7 mouse cellular contexts compared by ENCODE assay signal in the genomic region with DNA sequence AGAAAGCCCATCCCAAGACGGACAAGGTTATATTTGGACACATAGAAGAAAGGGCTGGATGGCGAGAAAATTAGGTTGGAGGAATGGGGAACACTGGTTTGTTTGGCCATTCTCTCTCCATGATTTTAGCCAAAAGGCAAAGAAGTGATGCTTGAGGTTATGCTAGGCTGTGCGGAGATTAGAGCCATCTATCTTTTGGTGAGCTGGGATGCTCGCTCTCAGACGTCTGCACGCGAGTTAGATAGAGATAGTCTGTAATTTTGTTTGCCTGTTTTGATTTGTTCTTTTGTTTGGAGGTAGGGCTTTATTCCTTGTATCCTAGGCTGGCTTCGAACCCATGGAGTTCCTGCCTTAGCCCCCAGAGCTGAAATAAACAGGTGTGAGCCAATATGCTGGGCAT. TPM values are rescaled to one million over a fixed set of nuclear protein-coding genes. Genes with fewer than 3 reads are reported as not detected.
DNase-seq lines count a peak whose midpoint lies in the region; ATAC-seq and TF ChIP-seq lines count a peak whose summit lies in the region.

No protein-coding gene starts in this region.

- H3K4me3 ChIP-seq in lung, postnatal 0 days (ENCODE audit: low read depth, low read length) = peak overlapping the region; percentile 79
- peak overlapping the region; percentile 80 for H3K4me3 ChIP-seq in forebrain, embryonic 12.5 days (replicated peaks)
- H3K4me3 ChIP-seq in limb, embryonic 12.5 days (replicated peaks) = peak overlapping the region; percentile 77
- H3K4me3 ChIP-seq in small intestine, adult 2 months (ENCODE audit: low read depth, low read length) = peak overlapping the region; percentile 77

- no peak for TF ChIP-seq POLR2A in small intestine, adult 2 months (IDR thresholded peaks at IDR 0.05; ENCODE audit: low read depth, low read length)

- DNase-seq in lung, postnatal 0 days (ENCODE audit: low spot score) = no peak
- DNase-seq in lung, postnatal 4 days = no peak
- DNase-seq in layer of hippocampus, postnatal 25 days (ENCODE audit: extremely low spot score in 1 of 2, low spot score in 1 of 2) = no peak
- DNase-seq in cerebellum, postnatal 25 days = no peak

- peaks cover 14% of the 10 kb centered on the region; the same call in 1 of the 2 replicates for H3K36me3 ChIP-seq in lung, postnatal 0 days (ENCODE audit: insufficient read depth, low read length)
- H3K36me3 ChIP-seq in forebrain, embryonic 12.5 days (replicated peaks) = peaks cover 44% of the 10 kb centered on the region
- peaks cover 47% of the 10 kb centered on the region for H3K36me3 ChIP-seq in limb, embryonic 12.5 days
- peaks cover 25% of the 10 kb centered on the region for H3K36me3 ChIP-seq in small intestine, adult 2 months (ENCODE audit: control insufficient read depth, insufficient read depth, low read length)

- H3K9me3 ChIP-seq in lung, postnatal 0 days (ENCODE audit: low read length) = no peaks in the 10 kb centered on the region
- no peaks in the 10 kb centered on the region for H3K9me3 ChIP-seq in forebrain, embryonic 12.5 days
- H3K9me3 ChIP-seq in limb, embryonic 12.5 days = no peaks in the 10 kb centered on the region

- H3K27me3 ChIP-seq in lung, postnatal 0 days (replicated peaks; ENCODE audit: insufficient read depth, low read length) = no peaks in the 10 kb centered on the region
- H3K27me3 ChIP-seq in forebrain, embryonic 12.5 days = no peaks in the 10 kb centered on the region
- H3K27me3 ChIP-seq in limb, embryonic 12.5 days = no peaks in the 10 kb centered on the region
- no peaks in the 10 kb centered on the region for H3K27me3 ChIP-seq in small intestine, adult 2 months (ENCODE audit: control insufficient read depth, insufficient read depth, low read length)

- H3K4me1 ChIP-seq in lung, postnatal 0 days (ENCODE audit: insufficient read depth, low read depth, low read length) = peaks cover 16% of the 10 kb centered on the region
- H3K4me1 ChIP-seq in forebrain, embryonic 12.5 days = peaks cover 52% of the 10 kb centered on the region
- peaks cover 49% of the 10 kb centered on the region for H3K4me1 ChIP-seq in limb, embryonic 12.5 days (replicated peaks)
- peaks cover 6% of the 10 kb centered on the region; the same call in 1 of the 2 replicates for H3K4me1 ChIP-seq in small intestine, adult 2 months (ENCODE audit: control insufficient read depth, insufficient read depth, insufficient read length, low read length)

- no peak for TF ChIP-seq EP300 in lung, postnatal 0 days (IDR thresholded peaks at IDR 0.05)

- no peak for ATAC-seq in lung, postnatal 0 days
- no peak for ATAC-seq in forebrain, embryonic 12.5 days (ENCODE audit: low FRiP score)
- no peak for ATAC-seq in limb, embryonic 12.5 days (ENCODE audit: insufficient number of reproducible peaks, insufficient read depth, low FRiP score, low TSS enrichment, low read depth)

- WGBS in lung, postnatal 0 days = 11% methylated on average over 8 of the region's 8 CpGs
- WGBS in forebrain, embryonic 12.5 days = 12% methylated on average over 8 of the region's 8 CpGs
- WGBS in limb, embryonic 12.5 days = 13% methylated on average over 8 of the region's 8 CpGs
- WGBS in small intestine, adult 2 months = 13% methylated on average over 8 of the region's 8 CpGs

- H3K9ac ChIP-seq in lung, postnatal 0 days (replicated peaks; ENCODE audit: low read depth) = peak overlapping the region; percentile 59
- peak overlapping the region; percentile 88 for H3K9ac ChIP-seq in forebrain, embryonic 12.5 days
- peak overlapping the region; percentile 84 for H3K9ac ChIP-seq in limb, embryonic 12.5 days (replicated peaks)

- TF ChIP-seq CTCF in lung, postnatal 0 days (IDR thresholded peaks at IDR 0.05) = no peak
- no peak for TF ChIP-seq CTCF in small intestine, adult 2 months (IDR thresholded peaks at IDR 0.05; ENCODE audit: extremely low read depth, insufficient read length, insufficient replicate concordance, low read depth, low read length)

- H3K4me2 ChIP-seq in lung, postnatal 0 days (replicated peaks; ENCODE audit: low read depth, low read length) = peak overlapping the region; percentile 94
- H3K4me2 ChIP-seq in forebrain, embryonic 12.5 days = peak overlapping the region; percentile 87
- H3K4me2 ChIP-seq in limb, embryonic 12.5 days = peak overlapping the region; percentile 93

- peak overlapping the region; percentile 91 for H3K27ac ChIP-seq in lung, postnatal 0 days (ENCODE audit: low read length)
- H3K27ac ChIP-seq in forebrain, embryonic 12.5 days = peak overlapping the region; percentile 98
- peak overlapping the region; percentile 97 for H3K27ac ChIP-seq in limb, embryonic 12.5 days
- H3K27ac ChIP-seq in small intestine, adult 2 months (ENCODE audit: insufficient read depth, low read depth, low read length) = peak overlapping the region; percentile 72; the same call in 1 of the 2 replicates

RNA-seq across cellular contexts. Expression of gene Dvl2, which starts 0.8 kb away (rescaled TPM):
- polyA plus RNA-seq in lung, postnatal 0 days (2015; fragmentation: Nextera tagmentation; extraction: Ambion mirVana) = 14.6 and 15.1 TPM in 2 replicates
- polyA plus RNA-seq in forebrain, embryonic 12.5 days (2016; fragmentation: Nextera tagmentation; extraction: Ambion mirVana) = 45.2 and 46.6 TPM in 2 replicates
- 69.4 and 69.5 TPM in 2 replicates for polyA plus RNA-seq in limb, embryonic 12.5 days (2016; fragmentation: Nextera tagmentation; extraction: Ambion mirVana)
- polyA plus RNA-seq in small intestine, adult 2 months (2012; rRNA removed) = 5.2 and 7.4 TPM in 2 replicates
- total RNA-seq in layer of hippocampus, postnatal 25 days (2021) = 10 to 100 TPM; 31.2 to 37.8 TPM

RNA-seq across cellular contexts. Expression of gene Phf23, which starts 5.6 kb away (rescaled TPM):
- 57.5 and 61.3 TPM in 2 replicates for polyA plus RNA-seq in lung, postnatal 0 days (2015; fragmentation: Nextera tagmentation; extraction: Ambion mirVana)
- polyA plus RNA-seq in forebrain, embryonic 12.5 days (2016; fragmentation: Nextera tagmentation; extraction: Ambion mirVana) = 91.3 and 99.1 TPM in 2 replicates
- 102 and 108 TPM in 2 replicates for polyA plus RNA-seq in limb, embryonic 12.5 days (2016; fragmentation: Nextera tagmentation; extraction: Ambion mirVana)
- 5.7 and 12.4 TPM in 2 replicates for polyA plus RNA-seq in small intestine, adult 2 months (2012; rRNA removed)
- 10 to 100 TPM; 41.4 to 46.9 TPM for total RNA-seq in layer of hippocampus, postnatal 25 days (2021)

RNA-seq across cellular contexts. Expression of gene Gabarap, which starts 10.2 kb away (rescaled TPM):
- 624 and 645 TPM in 2 replicates for polyA plus RNA-seq in lung, postnatal 0 days (2015; fragmentation: Nextera tagmentation; extraction: Ambion mirVana)
- 527 and 539 TPM in 2 replicates for polyA plus RNA-seq in forebrain, embryonic 12.5 days (2016; fragmentation: Nextera tagmentation; extraction: Ambion mirVana)
- polyA plus RNA-seq in limb, embryonic 12.5 days (2016; fragmentation: Nextera tagmentation; extraction: Ambion mirVana) = 398 and 426 TPM in 2 replicates
- 211 and 564 TPM in 2 replicates for polyA plus RNA-seq in small intestine, adult 2 months (2012; rRNA removed)
- total RNA-seq in layer of hippocampus, postnatal 25 days (2021) = 100 to 1,000 TPM; 229 to 258 TPM

RNA-seq across cellular contexts. Expression of gene Acadvl, which starts 14.1 kb away (rescaled TPM):
- 92.0 and 95.2 TPM in 2 replicates for polyA plus RNA-seq in lung, postnatal 0 days (2015; fragmentation: Nextera tagmentation; extraction: Ambion mirVana)
- polyA plus RNA-seq in forebrain, embryonic 12.5 days (2016; fragmentation: Nextera tagmentation; extraction: Ambion mirVana) = 43.5 and 48.4 TPM in 2 replicates
- polyA plus RNA-seq in limb, embryonic 12.5 days (2016; fragmentation: Nextera tagmentation; extraction: Ambion mirVana) = 65.9 and 67.1 TPM in 2 replicates
- polyA plus RNA-seq in small intestine, adult 2 months (2012; rRNA removed) = 65.6 and 109 TPM in 2 replicates
- total RNA-seq in layer of hippocampus, postnatal 25 days (2021) = 10 to 100 TPM; 56.9 to 62.4 TPM

RNA-seq across cellular contexts. Expression of gene Dlg4, which starts 15.6 kb away (rescaled TPM):
- polyA plus RNA-seq in lung, postnatal 0 days (2015; fragmentation: Nextera tagmentation; extraction: Ambion mirVana) = 2.0 and 2.1 TPM in 2 replicates
- 20.3 and 24.9 TPM in 2 replicates for polyA plus RNA-seq in forebrain, embryonic 12.5 days (2016; fragmentation: Nextera tagmentation; extraction: Ambion mirVana)
- polyA plus RNA-seq in limb, embryonic 12.5 days (2016; fragmentation: Nextera tagmentation; extraction: Ambion mirVana) = 10.6 and 13.6 TPM in 2 replicates
- polyA plus RNA-seq in small intestine, adult 2 months (2012; rRNA removed) = 5.3 and 5.5 TPM in 2 replicates
- 100 to 1,000 TPM; 857 to 887 TPM for total RNA-seq in layer of hippocampus, postnatal 25 days (2021)
